Mouse (Mus musculus): ENCODE measurements at regions not wholly inside any gene's neighbourhood (a gene's known extent, or its start where the extent isn't known, plus 50 kb on each side); places are given as distances from the start of the nearest gene placed in this dataset.
"Not testable (repeated sequence)": the region's sequence is repeated elsewhere in the genome, so short reads cannot be mapped to it uniquely, and the experiment has no call there.

- DNase-seq (ENCODE audit: low spot score in 2 of 2) = no peak
Measured at GRCm38 (mm10) chrX:94785983-94786382, 61.6 kb downstream of the Zxdb start.

- DNase-seq (ENCODE audit: low spot score in 2 of 2) = no peak
Measured at GRCm38 (mm10) chrX:94788331-94788920, 64.1 kb downstream of the Zxdb start.

DNA sequence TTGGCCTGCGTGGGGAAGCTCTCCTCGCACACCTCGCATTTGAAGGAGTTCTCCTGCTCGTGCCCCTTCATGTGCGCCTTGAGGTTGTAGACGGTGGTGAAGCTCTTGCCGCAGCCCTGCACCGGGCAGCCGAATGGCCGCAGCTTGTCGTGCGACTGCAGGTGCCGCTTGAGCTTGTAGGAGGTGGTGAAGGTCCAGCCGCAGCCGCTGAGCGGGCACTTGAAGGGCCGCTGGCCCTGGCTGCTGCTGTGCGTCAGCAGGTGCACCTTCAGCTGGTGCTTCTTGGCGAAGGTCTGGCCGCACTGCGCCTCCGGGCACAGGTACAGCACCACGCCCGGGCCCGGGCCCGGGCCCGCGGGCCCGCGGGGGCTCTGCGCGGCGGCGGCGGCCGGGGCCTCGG is 72.5 kb downstream of the Zxdb start:
- not testable (repeated sequence) for DNase-seq (ENCODE audit: low spot score in 2 of 2)

GRCm38 (mm10) chrX:94797348-94798182 is 73.2 kb downstream of the Zxdb start:
- DNase-seq (ENCODE audit: low spot score in 2 of 2) = not testable (repeated sequence)

- not testable (repeated sequence) for DNase-seq (ENCODE audit: low spot score in 2 of 2)
Measured at GRCm38 (mm10) chrX:94798183-94798619, 73.8 kb downstream of the Zxdb start.

- not testable (repeated sequence) for DNase-seq (ENCODE audit: low spot score in 2 of 2)
Measured at GRCm38 (mm10) chrX:94812760-94813159, 88.4 kb downstream of the Zxdb start.

DNA sequence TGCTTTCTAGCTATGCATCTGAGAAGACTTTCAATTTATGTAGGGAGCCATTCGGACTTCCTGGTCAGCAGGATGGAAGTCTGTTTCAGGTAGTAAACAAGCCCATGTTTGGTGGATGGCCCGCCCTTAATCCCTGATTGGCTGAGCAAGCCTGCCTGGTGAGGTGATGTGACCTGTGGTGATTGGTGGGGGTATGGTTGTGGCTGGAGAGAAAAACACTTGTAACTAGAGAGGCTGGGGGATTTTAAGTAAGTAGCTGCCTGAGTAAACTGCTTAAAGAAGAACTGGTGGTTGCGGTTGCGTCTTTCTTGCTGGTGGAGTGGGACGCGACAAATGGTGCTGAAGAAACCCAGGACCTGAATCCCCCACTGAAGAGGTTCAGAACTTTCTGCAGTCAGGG is 103.2 kb downstream of the Zxdb start:
- DNase-seq (ENCODE audit: low spot score in 2 of 2) = not testable (repeated sequence)

DNA sequence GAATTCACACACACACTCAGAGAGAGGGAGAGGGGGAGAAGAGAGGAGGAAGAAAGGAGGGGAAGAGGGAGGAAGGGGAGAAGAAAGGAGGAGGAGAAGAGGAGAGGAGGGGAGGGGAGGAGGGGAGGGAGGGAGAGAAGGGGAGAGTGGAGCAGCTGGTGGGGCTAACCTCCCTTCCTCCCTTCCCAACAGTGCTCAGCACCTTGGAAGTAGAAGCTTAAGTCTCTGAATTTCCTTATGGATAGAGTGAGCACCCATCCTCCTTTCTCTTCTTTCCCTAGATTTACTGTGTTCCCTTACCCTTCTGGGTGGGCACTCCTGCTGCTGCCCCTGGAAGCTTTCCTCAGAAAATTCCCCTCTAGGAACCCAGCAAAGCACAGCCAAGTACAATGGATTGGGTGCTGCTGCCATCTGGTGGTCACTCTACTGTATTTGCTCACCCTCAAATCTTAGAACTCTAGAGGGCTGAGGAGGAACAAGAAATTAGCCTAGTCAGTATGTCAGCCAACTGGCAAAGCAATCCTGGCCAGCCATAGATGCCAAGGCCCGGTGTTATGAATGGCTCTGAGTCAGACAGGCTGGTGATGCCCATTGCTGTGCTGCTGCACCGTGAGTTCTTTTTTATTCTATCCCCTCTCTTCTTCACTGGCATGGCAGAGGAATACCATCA is 119.9 kb downstream of the Zxdb start:
- DNase-seq (ENCODE audit: low spot score in 2 of 2) = not testable (repeated sequence)

GRCm38 (mm10) chrX:94849549-94849948 is 125.2 kb downstream of the Zxdb start:
- DNase-seq (ENCODE audit: low spot score in 2 of 2) = not testable (repeated sequence)

- DNase-seq (ENCODE audit: low spot score in 2 of 2) = no peak
Measured at GRCm38 (mm10) chrX:94857501-94857900, 133.1 kb downstream of the Zxdb start.

- no peak for DNase-seq (ENCODE audit: low spot score in 2 of 2)
Measured at GRCm38 (mm10) chrX:94857954-94858353, 133.6 kb downstream of the Zxdb start.

DNA sequence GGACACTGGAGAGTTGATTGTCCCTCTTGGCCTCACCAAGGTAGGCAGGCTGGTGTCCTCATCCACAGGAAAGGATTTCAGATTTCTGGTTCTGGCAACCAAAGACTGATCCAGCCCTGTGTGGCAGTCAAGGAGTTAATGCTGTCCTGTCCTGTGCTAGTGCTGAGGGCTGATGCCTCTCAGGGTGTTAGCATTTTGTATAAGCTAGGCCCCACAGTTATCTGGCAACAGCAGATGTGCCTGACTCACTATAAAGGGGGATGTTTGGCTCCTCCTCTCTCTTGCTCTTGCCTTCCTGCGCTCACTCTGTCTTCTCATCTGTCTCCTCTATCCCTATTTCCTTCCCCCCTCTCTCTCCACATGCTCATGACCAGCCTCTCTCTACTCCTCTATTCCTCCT is 138.8 kb downstream of the Zxdb start:
- DNase-seq (ENCODE audit: low spot score in 2 of 2) = no peak

DNA sequence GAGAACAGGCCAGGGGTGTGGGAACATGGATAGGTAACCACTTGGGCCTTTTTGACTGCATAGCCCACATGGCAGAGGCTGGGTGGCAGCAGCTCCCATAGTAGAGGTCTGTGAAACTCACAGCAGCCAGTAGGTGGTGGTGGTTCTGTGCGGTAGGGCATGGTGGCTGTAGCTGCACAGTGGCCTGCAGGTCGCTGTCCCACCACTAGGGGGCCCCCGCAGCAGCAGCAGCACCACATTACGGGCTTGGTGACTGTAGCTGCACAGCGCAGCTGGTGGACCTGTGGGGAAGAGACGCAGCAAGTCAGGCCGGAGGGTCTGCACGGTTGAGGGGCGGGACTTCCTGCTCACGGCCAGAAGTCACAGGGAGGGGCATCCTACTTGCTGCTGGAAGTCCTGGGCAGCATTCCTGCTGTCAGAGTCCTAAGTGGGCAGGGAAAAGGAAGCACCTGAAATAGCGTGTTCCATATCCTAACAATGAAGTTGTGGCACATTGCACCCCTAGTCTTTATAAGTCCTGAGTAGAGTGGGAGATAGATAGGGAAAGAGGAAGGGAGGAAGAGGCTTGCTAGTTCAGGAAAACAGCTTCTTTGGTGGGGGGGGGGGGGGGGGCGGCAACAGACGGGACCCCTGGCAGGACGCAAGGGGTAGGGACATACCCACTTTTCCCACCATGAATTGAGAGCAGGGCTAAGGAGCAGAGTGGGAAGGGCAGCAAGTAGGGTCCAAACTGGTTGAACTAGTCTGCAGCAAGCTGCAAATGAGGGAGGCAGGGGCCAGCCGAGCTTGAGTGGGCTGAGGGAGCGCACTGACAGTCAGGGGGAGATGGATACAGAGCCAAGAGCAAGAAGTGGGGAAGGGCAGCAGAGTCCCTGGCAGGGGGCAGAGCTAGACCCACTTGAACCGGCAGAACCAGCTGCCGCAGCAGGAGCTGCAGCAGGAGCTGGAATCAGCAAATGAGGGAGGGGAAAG is 141.4 kb downstream of the Zxdb start:
- peak; percentile 76 to 82 for DNase-seq (ENCODE audit: low spot score in 2 of 2)

- not testable (repeated sequence) for DNase-seq (ENCODE audit: low spot score in 2 of 2)
Measured at GRCm38 (mm10) chrX:94883547-94883946, 142.9 kb downstream of the Spin4 start.

Measured in left cerebral cortex, adult 8-10 months (tissue).